Mouse (Mus musculus) urinary bladder, adult 18-20 months (tissue): ENCODE measurements at regions not wholly inside any gene's neighbourhood (a gene's known extent, or its start where the extent isn't known, plus 50 kb on each side); places are given as distances from the start of the nearest gene placed in this dataset.

Experiments used
- DNase-seq, 2 experiments: peaks; one replicate each; pipeline ENCODE4 v3.0.0; 2022; ENCODE audit warnings: low spot score in 2 of 2, mixed read lengths in 2 of 2

DNA sequence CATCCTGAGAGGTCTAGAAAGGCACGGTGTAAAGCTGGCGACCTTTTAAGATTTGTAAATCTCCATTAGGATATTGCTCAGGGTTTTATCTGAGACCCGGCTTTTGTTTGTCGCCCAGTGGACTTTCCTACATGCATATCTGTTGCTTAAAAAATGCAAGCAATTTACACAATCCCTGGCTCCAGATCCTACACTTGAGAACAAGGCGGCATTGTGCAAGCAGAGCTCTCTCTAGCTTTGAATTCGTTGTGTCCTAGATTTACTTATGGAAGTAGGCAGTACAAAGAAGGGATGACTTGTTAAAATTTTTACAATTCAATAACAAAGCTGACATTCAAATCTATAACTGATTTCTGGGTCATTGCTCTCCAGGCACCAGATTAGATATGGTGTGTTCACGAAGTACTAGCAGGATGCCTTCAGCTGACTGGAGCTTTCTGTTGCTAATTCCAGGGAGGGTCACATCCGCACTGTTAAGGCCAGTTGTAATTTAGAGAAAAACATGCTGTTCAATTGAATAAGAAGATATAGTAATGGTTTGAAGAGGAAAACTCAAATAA lies 62.2 kb upstream of the Teddm2 start:
- no peak for DNase-seq

DNA sequence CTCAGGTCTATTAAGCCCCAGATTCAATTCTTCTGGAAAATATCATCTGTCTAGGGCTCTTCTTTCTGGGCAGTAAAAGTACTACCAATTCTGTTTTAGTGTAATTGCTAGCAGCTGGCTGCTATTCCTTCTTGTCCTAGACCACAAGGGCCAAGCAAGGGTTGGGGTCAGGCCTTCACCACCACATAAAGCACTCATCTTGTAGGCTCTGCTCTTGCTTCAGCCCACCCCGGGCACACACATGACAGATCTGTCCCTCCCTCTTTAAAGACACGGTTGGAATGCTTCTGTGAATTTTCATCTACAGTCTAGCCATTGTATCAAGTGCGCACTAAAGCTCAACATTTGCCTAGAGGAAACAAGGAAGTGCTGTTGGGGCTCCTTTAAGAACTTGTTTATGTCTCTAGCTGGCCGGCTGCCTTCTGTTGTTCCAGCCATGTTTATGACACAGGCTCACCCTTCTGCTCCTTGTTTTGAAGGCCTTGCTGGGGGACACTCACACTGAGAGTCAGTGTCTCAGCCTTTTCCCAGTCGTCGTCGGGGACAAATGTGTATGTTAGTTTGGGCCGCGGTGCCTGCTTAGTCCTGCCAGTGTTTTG lies 63.8 kb upstream of the Teddm2 start:
- DNase-seq = no peak

DNA sequence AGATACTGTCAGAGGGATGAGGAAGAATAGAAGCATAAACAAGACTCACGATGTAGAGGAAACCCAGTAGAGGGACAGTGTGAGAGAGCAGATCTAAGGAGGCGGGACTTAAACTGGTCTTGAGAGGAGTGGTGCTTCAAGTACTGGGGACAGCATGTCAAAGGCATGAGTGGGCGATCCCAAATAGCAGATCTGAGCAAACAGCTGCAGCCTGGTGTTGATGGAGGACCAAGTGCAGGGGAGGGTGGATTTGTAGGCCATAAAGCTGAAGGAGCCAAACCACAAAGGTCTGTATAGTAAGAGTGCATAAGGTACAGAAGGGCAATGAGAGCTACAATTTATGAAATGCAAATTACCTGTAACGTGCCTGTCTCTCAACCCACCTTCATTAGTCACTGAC lies 69.4 kb upstream of the Teddm2 start:
- DNase-seq = no peak

DNA sequence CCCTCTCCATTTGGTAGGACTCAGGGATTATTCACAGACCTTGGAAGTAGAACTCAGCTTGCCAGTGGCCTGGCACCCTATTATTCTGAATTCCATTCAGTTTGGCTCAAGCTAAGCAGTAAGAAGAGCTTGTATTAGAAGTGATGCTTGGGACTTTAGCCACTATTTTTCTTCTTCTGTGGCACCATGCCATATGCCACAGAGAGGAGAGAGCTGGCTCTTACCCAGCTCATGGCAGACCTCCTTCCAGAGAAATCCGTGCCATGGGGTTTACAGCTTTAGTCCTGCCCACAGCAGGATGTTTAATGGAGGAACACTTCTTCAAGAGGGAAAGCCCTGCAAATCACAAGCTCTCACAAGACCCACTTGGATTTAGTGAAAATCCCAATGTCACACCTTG lies 74.3 kb upstream of the Teddm2 start:
- no peak for DNase-seq

DNA sequence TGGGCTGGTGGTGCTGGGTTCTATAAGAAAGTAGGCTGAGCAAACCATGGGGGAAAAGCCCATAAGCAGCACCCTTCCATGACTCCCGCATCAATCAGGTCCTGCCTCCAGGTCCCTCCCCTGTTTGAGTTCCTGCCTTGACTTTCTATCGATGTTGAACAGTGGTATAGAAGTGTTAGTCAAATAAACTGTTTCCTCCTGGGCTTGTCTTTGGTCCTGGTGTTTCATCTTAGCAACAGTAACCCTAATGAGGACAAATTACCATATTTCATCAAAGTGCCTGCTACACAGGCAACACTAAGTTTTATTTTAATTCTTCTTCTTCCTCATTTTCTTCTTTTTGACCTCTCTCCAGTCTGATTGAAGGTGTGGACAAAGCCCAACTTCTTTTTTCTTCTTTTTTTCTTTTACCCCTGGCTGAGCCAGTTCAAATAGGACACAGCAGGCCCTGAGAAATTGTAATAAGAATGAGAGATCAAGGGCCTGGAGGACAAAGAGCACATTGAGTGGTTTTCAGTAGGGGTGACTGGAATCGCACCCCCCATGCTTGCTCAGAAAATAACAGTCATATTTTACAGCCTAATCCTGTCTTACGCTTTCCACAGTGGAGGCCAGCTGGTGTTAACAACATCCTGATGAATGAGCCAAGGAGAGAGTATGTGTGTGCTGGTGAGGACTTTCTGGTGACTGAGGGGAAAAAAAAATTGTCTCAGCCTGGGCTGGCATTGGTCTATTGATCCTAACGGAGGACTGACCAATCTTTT lies 78.1 kb upstream of the Teddm2 start:
- DNase-seq = no peak

DNA sequence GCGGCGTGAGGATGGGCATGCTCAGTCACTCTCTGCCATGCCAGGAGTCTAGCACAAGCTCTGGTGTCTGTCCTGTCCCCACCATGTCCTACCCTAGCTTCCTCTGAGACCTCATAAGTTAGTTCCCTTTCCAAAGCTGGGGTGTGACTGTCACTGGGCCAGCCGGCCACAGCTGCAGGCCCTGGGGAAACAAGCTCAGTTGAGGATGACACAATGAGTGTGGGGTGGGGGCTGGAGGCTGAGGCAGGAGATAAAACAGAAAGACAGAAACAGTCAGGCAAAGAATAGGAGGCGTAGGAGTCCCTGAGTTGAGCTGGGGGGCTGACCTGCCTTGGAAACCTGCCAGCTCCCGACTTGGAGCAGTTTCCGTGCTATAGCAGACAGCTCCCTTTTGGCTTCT lies 80.9 kb upstream of the Teddm2 start:
- DNase-seq = no peak

DNA sequence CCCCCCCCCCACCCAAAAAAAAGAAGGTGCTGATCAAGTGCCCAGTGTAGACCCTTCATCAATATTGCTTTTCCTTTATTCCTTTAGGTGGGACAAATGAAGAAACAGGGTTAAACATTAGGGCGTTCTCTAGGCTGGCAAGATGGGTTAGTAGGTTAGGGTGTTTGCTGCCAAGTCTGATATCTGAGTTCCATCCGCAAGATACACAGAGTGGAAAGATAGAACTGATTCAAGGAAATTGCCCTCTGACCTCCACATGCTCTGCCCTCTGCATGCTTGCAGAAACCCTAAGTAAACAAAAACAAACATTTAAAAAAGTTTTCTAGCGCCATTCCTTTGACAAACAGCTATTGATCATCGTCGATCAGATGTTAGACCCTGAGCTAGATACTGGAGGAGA lies 85.6 kb upstream of the Teddm2 start:
- no peak for DNase-seq

DNA sequence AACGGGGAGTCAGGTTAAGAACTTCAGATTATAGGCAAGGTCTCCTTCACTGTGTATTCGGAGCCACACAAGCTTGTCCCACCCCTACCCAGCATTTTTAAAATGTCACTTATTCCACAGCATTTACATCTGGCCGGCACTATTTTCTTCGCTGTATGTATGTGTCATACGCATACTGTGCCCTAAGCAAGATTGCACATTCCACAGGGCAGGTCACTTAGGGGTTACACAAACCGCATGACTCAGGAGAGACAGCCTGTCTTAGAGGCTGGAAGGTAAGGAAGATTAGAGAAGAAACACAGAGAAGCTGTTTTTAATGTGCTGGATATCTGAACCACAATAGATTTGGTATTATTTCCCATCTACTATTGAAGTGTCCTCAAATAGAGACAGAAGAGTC lies 86.6 kb upstream of the Teddm2 start:
- no peak for DNase-seq

DNA sequence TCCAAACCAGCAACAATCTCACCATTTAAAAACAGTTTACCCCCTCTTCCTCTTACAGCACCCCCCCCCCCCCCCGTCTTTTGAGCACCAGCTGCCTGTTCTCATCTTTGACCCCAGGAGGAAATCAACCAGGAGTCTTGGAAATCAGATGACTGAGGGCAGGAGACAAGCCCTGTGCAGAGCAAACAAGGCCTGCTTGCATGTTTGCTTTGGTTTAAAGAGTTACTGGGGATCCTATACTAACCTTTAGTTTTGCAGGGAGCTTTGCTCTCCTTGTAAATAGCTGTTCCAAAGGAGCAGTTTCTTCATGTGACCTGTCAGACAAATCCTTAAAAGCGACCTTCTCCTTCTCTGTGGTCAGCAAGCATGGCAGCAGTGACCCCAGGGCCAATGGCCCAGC lies 88.3 kb upstream of the Teddm2 start:
- no peak for DNase-seq

DNA sequence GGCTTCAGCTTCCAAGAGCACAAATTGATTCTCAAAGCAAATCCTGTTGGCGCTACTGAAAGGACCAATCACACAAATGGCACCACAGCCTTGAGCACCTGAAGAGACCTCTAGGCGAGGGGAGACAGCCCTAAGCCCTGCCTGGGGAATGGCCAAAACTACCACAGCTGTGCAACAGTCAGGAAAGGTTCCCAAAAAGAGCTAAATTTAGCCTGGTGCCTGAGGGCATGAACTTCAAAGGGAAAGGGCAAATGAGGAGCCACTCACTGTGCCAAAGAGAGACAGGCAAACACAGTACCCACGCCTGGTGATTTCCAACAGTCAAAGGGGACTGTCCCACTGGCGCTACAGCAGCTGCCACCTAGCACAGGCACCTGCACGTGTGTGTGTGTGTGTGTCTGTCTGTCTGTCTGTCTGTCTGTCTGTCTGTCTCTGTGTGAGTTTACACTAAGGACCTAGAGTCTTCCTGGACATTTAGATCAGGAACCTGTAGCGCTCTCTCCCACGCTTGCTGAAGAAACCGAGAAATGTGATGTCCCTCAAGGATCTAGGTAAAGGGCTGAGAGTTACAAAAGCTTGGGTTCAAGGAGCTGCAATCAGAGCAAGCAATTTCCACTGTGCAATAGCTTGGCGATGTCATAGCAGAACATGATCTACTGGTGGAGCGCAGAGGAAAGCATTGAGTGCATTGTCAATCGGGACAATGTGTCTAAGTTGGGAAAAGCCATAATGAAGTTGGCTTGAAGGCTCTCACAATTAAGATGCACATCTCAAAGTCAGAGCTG lies 90.8 kb upstream of the Teddm2 start:
- DNase-seq = no peak

DNA sequence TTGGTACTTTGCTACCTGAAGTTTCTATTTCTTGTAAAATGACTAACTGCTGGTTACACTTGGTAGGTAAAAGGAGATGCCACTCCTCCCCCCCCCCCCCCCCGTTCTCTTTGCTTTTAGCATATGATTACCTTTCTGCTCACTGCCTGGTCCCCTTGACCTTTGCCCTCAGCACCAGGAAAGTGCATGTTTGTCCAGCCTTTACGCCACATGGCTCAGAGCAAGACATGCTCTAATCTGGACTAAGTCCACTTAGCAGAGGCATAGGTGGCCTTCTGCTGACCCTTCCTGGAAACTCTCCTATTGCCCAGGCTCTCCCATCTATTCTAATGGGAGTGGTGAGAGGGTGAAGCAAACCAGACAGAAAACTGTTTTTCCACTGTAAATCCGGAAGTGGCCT lies 92.4 kb upstream of the Teddm2 start:
- DNase-seq = no peak

DNA sequence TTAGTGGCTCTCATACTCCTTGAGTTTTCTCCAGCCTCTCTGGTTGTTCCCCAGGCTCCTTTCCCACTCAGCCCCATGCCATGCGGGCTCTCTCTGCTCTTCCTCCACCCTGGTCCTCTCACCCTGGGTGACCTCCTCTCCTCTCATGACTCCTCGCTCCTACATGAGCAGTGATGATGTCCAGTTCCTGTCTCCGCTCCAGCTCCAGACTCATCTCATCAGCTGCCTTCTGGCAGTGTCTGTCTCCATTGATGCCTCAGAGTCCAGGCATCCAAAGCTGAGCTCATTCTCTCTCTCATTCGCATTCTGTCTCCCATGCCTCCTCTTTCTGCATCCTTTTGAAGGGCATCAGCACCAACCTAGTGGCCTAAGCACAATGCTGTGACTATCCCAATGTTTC lies 94.8 kb upstream of the Teddm2 start:
- no peak for DNase-seq

DNA sequence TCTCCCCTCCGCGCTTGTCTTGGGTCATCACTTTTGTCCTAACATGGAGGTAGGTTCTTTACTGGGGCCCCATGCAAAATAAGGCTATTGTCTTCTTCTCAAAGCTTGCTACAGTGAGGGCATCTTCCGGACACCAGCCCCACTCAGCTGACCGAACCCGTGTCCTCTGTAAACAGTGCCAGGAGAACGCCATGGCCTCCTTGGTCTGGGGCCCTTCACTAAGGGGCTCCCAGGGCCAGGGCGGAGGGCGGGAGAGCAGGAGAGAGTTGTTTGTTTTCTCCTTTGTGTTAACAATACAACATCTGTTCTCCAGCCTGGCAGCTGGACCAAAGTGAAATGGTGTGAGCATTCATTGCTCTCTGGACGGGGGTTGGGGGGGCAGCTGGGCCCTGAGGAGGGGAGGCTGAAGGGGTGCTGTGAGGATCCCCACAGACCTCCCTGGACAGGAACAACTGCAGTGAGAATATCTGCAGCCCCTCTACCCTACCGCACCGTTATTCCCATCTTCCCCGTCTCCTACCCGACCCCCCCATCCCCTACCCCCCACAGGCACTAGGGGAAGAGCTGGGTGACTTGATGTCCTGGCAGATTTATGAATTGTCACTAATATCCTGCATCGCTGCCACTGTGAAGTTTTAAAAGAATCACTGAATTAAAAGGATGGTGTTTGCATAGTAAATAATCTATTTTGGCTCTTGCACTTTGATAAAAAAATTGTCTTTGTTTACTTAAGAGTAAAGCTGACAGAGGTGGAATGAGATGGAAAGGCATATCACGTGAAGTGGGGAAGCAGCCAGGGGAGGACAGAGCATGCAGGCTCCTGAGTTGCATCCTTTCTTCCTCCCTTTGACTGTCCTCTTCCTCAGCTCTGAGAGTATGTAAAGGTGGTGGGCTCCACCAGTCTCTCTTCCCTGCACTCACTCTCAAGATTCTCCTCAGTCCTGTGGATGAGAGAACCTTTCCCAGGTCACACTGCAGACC lies 97.5 kb upstream of the Teddm2 start:
- no peak for DNase-seq

DNA sequence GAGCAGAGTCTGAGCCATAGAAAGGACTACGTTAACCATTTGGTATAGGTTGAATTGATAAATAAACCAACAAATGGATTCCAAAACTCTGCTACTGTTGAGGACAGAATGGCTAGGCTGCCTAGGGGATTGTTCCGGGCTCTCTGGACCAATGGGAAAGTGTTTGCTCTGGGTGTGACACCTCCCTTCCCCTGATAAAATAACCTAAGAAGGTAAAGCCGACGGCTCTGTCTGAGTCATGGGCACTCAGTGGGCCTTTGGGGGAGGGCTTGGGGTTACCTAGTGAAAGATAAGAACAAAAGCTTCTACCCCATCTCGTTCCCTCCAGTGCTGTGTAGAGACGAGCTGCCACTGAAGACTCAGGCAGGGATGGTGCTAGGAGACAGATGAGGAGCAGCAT lies 99.7 kb upstream of the Teddm2 start:
- DNase-seq = no peak

DNA sequence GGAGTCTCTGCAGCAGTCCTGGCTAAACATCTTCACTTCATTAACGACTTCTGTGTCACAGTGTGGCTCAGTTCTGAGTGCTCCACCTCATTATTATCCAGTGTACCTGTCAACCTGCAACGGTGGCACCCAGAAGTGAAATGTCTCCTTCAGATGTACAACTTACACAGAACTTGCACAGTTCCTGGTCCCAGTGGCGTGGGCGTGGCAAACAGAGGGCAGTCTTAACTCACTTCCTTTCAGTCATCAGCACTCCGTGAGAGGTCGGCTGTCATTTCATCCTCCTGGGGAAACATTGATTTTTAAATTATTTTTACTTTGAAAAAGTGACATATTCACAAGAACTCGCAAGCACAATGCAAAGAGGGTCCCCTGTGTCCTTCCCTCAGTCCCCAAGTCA lies 103.6 kb upstream of the Teddm2 start:
- DNase-seq = no peak

DNA sequence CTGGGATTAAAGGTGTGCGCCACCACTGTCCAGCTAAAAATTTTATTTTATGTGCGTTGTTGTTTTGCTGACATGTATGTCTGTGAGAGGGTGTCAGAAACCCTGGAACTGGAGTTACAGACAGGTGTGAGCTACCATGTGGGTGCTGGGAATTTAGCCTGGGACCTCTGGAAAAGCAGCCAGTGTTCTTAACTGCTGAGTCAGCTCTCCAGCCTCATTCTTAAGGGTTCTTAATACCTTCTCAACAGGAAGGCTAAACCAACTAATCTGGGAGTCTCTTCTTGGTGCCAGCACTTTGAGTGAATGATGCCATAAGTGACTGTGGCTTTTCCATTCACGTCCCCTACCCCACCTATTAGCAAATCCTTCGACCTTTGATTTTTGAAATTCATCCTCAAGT lies 104.6 kb upstream of the Teddm2 start:
- DNase-seq = no peak

DNA sequence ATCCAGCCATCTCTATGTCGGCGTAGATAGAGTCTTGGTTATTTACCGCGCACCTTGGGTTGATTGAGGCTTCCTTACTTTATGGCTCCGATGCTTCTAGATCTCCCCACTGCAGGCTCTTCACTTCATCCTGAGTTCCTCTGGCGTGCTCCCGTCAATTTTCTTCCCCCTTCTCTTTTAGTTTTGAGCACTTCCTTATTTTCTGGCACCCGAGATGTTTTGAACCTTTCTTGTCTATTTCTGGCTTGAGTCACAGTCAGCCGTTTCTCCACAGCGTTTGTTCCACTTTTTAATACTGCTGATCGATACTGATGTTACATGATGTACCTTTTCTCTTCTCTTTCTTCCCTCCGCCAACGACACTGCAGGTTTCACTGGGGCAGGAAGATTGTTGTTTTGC lies 106.0 kb upstream of the Teddm2 start:
- no peak for DNase-seq

DNA sequence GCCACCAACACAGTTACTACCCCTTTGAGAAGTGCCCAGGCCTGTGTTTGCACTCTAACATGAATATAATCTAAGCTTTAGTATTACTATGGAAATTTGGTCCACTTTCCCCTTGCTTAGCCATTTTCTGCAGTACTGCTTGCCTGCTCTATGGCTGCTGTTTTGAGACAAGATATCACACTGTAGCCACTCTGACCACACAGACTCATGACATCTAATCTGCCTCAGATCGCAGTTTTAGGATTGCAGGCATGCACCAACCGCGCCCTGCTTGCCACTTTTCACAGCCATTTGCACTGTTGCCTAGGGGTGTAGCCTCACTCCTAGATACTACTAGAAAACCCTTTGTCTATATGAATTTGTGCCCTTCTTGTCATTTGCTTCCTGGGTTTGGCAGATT lies 107.4 kb upstream of the Teddm2 start:
- no peak for DNase-seq

DNA sequence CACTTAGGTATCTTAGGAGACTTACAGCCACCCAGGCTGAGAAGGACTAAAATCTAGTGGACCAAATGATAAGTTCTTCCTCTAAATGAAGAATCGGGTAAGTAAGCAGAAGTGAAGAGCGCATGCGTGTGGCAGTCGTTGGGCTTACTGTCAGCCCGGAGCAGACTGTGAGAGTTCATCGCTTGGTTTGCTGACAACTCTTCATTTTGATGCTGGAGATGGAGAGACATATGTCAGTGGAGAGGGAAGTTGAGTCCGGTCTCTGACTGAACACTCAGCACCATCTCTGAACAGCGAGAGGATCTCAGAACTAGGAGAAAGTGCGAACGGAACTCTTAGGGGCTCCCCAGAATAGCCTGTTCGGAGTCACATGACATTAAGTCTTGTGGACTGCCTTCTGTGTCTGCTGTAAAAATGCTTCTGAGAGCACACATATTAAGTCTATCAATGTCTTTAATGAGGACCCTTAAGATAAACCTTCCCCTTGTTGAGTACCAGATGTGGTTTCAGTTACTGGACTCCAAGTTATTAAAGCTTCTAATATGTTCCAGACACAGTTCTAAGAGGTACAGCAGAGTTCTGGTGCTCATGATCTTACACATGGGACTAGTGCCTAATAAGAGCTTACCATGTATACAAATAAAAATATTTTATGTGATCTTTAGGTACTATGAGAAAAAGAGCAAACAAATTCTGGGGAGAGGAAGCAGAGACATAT lies 108.7 kb upstream of the Teddm2 start:
- DNase-seq = no peak

DNA sequence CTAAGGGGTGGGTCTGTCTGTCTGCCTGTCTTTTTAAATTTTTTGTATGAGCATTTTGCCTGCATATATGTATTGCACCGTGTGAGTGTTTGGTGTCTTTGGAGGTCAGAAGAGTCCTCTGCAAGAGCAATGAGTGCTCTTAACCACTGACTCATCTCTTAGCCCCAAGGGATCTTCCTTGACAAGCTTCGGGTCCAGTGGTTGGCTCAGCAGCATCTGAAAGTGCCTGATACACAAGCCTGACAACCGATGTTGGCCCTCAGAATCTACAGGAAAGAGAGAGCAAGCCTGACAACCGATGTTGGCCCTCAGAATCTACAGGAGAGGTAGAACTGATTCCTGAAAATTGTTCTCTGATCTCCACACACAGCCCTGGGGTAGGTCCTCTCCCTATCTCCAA lies 110.7 kb upstream of the Teddm2 start:
- no peak for DNase-seq

DNA sequence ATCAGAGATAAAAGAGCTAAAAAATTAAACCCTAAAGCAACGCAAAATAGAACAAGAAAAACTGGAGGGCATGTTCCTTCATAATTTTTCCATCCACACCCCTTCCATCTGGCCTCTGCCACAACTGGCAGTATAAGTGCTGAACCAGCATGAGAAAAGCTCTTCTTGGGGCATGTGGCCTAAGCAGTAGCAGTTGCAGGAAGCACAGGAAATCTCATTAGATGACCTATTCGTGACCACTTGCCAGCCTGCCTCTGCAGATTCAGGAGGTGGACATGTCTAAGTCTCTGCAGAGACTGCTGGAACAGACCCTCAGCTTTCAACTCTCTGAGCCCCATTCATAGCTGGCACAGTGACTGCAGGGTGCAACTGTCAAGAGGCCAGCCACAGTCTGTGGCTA lies 116.5 kb upstream of the Teddm2 start:
- DNase-seq = no peak
